Mouse (Mus musculus): ENCODE measurements around the gene Prpf31. TPM values are rescaled to one million over a fixed set of nuclear protein-coding genes. Genes with fewer than 3 reads are reported as not detected.
"Not testable (repeated sequence)": the region's sequence is repeated elsewhere in the genome, so short reads cannot be mapped to it uniquely, and the experiment has no call there.

Gene Prpf31
- polyA plus RNA-seq, 1 experiment from 2014 or later: 24.9 TPM

DNA sequence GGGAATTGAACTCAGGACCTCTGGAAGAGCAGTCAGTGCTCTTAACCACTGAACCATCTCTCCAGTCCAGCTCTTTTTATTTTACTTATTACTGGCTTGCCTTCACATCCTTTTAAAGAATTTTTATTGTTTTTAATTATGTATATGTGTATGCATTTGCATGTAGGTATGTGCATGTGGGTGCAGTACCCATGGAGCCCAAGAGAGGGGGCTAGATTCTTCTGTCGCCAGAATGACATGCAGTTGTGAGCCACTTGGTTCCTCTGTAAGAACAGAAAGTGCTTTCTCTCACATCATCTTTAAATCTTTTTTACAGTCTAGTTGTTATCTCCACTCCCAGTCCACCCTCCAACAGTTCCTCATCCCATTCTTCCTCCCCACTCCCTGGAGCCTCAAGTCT lies 38.3 kb upstream of the Prpf31 start:
- Histone ChIP-seq H3K9ac (replicated peaks) (no peak overlapping the region), H3K9me3 (ENCODE audit: low read length) (no peaks in the 10 kb centered on the region), H3K27me3 (ENCODE audit: insufficient read depth, low read length) (no peaks in the 10 kb centered on the region), H3K4me1 (ENCODE audit: insufficient read depth) (no peaks in the 10 kb centered on the region), H3K27ac (ENCODE audit: low read depth) (no peak overlapping the region), H3K36me3 (replicated peaks; ENCODE audit: insufficient read depth, low read length) (no peaks in the 10 kb centered on the region), H3K4me2 (ENCODE audit: low read depth, low read length) (no peak overlapping the region), H3K4me3 (ENCODE audit: low read depth, low read length) (no peak overlapping the region)
- 66% methylated on average over 1 of the region's 1 CpGs for WGBS (ENCODE audit: insufficient replicate concordance)
- ATAC-seq (no peak), DNase-seq (no peak)
- 0 out of 2 replicates have a peak, but pooled peaks have one; percentile 19 for TF ChIP-seq CTCF (IDR thresholded peaks at IDR 0.05; ENCODE audit: low read depth)
- TF ChIP-seq EP300 (IDR thresholded peaks at IDR 0.05; ENCODE audit: low read depth): no peak

DNA sequence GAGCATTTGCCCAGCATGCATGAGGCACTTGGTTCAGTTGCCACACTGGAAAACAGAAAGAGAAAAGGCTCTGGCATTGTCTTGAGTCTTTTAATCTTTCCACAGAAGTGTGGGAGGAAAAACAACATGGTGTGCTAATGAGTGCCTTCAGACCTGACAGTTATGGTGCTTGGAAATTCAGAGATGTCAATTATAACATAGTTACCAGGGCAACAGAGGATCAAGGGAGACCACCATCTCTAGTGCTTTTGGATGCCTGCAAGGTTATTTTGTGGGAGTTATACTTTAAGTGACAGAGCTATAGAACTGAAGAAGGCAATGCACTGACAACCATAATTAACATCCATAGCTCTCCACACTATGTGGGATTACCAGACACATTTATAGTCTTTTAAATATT lies 35.9 kb upstream of the Prpf31 start:
- Histone ChIP-seq H3K9ac (replicated peaks) (no peak overlapping the region), H3K27ac (ENCODE audit: low read depth) (no peak overlapping the region), H3K27me3 (ENCODE audit: insufficient read depth, low read length) (no peaks in the 10 kb centered on the region), H3K4me1 (ENCODE audit: insufficient read depth) (no peaks in the 10 kb centered on the region), H3K36me3 (replicated peaks; ENCODE audit: insufficient read depth, low read length) (no peaks in the 10 kb centered on the region), H3K9me3 (ENCODE audit: low read length) (no peaks in the 10 kb centered on the region), H3K4me3 (ENCODE audit: low read depth, low read length) (no peak overlapping the region), H3K4me2 (ENCODE audit: low read depth, low read length) (no peak overlapping the region)
- DNase-seq (no peak), ATAC-seq (no peak)
- TF ChIP-seq CTCF (IDR thresholded peaks at IDR 0.05; ENCODE audit: low read depth): no peak
- no peak for TF ChIP-seq EP300 (IDR thresholded peaks at IDR 0.05; ENCODE audit: low read depth)

- H3K27me3 ChIP-seq (ENCODE audit: insufficient read depth, low read length): no peaks in the 10 kb centered on the region
- peak overlapping the region; percentile 2; the same call in 1 of the 2 replicates for H3K4me3 ChIP-seq (ENCODE audit: low read depth, low read length)
- H3K4me2 ChIP-seq (ENCODE audit: low read depth, low read length): peak overlapping the region; percentile 31; the same call in 1 of the 2 replicates
- no peaks in the 10 kb centered on the region for H3K4me1 ChIP-seq (ENCODE audit: insufficient read depth)
- WGBS (ENCODE audit: insufficient replicate concordance): 16% methylated on average over 5 of the region's 5 CpGs
- TF ChIP-seq EP300 (IDR thresholded peaks at IDR 0.05; ENCODE audit: low read depth) (no peak), CTCF (IDR thresholded peaks at IDR 0.05; ENCODE audit: low read depth) (no peak)
- peak; percentile 56 for ATAC-seq
- no peaks in the 10 kb centered on the region for H3K9me3 ChIP-seq (ENCODE audit: low read length)
- no peak for DNase-seq
- no peaks in the 10 kb centered on the region for H3K36me3 ChIP-seq (replicated peaks; ENCODE audit: insufficient read depth, low read length)
- no peak overlapping the region for H3K27ac ChIP-seq (ENCODE audit: low read depth)
- H3K9ac ChIP-seq (replicated peaks): no peak overlapping the region
Measured at GRCm38 (mm10) chr7:3594686-3595085, 35.1 kb upstream of the Prpf31 start.

DNA sequence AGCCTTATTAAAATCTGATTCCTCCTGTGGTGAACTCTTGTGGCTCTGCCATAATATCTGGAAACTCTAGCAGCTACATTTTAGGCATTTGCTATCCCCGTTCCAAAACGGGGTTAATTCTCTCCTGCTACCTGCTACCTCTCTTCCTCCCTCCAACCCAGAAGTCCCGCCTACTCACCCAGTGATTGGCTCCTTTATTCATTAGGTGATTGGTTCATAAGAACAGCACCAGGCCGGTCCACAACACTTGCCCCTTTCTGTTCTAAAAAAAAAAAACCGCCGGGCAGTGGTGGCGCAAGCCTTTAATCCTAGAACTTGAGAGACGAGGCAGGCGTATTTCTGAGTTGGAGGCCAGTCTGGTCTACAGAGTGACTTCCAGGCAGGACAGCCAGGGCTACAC lies 34.6 kb upstream of the Prpf31 start:
- ATAC-seq: peak; percentile 88
- H3K4me1 ChIP-seq (ENCODE audit: insufficient read depth): no peaks in the 10 kb centered on the region
- no peaks in the 10 kb centered on the region for H3K27me3 ChIP-seq (ENCODE audit: insufficient read depth, low read length)
- peak; percentile 24 for DNase-seq
- H3K27ac ChIP-seq (ENCODE audit: low read depth): no peak overlapping the region
- peak overlapping the region; percentile 2; the same call in 1 of the 2 replicates for H3K4me3 ChIP-seq (ENCODE audit: low read depth, low read length)
- TF ChIP-seq EP300 (IDR thresholded peaks at IDR 0.05; ENCODE audit: low read depth): no peak
- H3K36me3 ChIP-seq (replicated peaks; ENCODE audit: insufficient read depth, low read length): no peaks in the 10 kb centered on the region
- H3K9ac ChIP-seq (replicated peaks): no peak overlapping the region
- no peaks in the 10 kb centered on the region for H3K9me3 ChIP-seq (ENCODE audit: low read length)
- peak overlapping the region; percentile 31; the same call in 1 of the 2 replicates for H3K4me2 ChIP-seq (ENCODE audit: low read depth, low read length)
- WGBS (ENCODE audit: insufficient replicate concordance): 10% methylated on average over 9 of the region's 9 CpGs

DNA sequence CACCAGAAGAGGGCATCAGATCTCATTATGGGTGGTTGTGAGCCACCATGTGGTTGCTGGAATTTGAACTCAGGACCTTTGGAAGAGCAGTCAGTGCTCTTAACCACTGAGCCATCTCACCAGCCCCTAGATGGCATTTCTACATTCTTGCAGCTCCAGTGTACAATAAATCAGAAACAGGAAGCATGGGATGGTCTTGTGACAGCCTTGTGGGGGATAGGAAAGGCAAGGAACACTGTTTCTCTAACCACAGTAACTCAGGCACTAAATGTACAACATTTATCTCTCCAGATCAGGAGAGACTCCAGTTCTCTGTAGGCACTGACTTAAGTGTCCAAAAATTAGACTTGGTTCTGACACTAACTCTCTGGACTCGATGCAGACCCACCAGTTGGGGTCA lies 32.0 kb upstream of the Prpf31 start:
- not testable (repeated sequence) for H3K36me3 ChIP-seq (replicated peaks; ENCODE audit: insufficient read depth, low read length); H3K9ac ChIP-seq (replicated peaks); DNase-seq; H3K4me1 ChIP-seq (ENCODE audit: insufficient read depth); H3K4me3 ChIP-seq (ENCODE audit: low read depth, low read length); H3K27me3 ChIP-seq (ENCODE audit: insufficient read depth, low read length); H3K27ac ChIP-seq (ENCODE audit: low read depth); H3K4me2 ChIP-seq (ENCODE audit: low read depth, low read length); ATAC-seq; H3K9me3 ChIP-seq (ENCODE audit: low read length)
- 0 out of 2 replicates have a peak, but pooled peaks have one; percentile 6 for TF ChIP-seq CTCF (IDR thresholded peaks at IDR 0.05; ENCODE audit: low read depth)
- 13% methylated on average over 1 of the region's 1 CpGs for WGBS (ENCODE audit: insufficient replicate concordance)

- no peak overlapping the region for H3K27ac ChIP-seq (ENCODE audit: low read depth)
- H3K9me3 ChIP-seq (ENCODE audit: low read length): no peaks in the 10 kb centered on the region
- H3K4me3 ChIP-seq (ENCODE audit: low read depth, low read length): no peak overlapping the region
- no peaks in the 10 kb centered on the region for H3K4me1 ChIP-seq (ENCODE audit: insufficient read depth)
- H3K36me3 ChIP-seq (replicated peaks; ENCODE audit: insufficient read depth, low read length): no peaks in the 10 kb centered on the region
- DNase-seq (peak; percentile 69), ATAC-seq (peak; percentile 53)
- TF ChIP-seq CTCF (IDR thresholded peaks at IDR 0.05; ENCODE audit: low read depth) (peak; percentile 92), EP300 (IDR thresholded peaks at IDR 0.05; ENCODE audit: low read depth) (no peak)
- WGBS (ENCODE audit: insufficient replicate concordance): 7% methylated on average over 4 of the region's 4 CpGs
- no peaks in the 10 kb centered on the region for H3K27me3 ChIP-seq (ENCODE audit: insufficient read depth, low read length)
- no peak overlapping the region for H3K9ac ChIP-seq (replicated peaks)
- H3K4me2 ChIP-seq (ENCODE audit: low read depth, low read length): no peak overlapping the region
Measured at GRCm38 (mm10) chr7:3601119-3601518, 28.7 kb upstream of the Prpf31 start.

- no peak overlapping the region for H3K4me3 ChIP-seq (ENCODE audit: low read depth, low read length)
- H3K4me1 ChIP-seq (ENCODE audit: insufficient read depth): no peaks in the 10 kb centered on the region
- peak; percentile 26 for DNase-seq
- no peak for TF ChIP-seq EP300 (IDR thresholded peaks at IDR 0.05; ENCODE audit: low read depth)
- peak; percentile 71 for TF ChIP-seq CTCF (IDR thresholded peaks at IDR 0.05; ENCODE audit: low read depth)
- no peak overlapping the region for H3K27ac ChIP-seq (ENCODE audit: low read depth)
- H3K27me3 ChIP-seq (ENCODE audit: insufficient read depth, low read length): no peaks in the 10 kb centered on the region
- WGBS (ENCODE audit: insufficient replicate concordance): 10% methylated on average over 2 of the region's 2 CpGs
- no peak overlapping the region for H3K9ac ChIP-seq (replicated peaks)
- no peaks in the 10 kb centered on the region for H3K9me3 ChIP-seq (ENCODE audit: low read length)
- H3K4me2 ChIP-seq (ENCODE audit: low read depth, low read length): no peak overlapping the region
- ATAC-seq: peak; percentile 75
- H3K36me3 ChIP-seq (replicated peaks; ENCODE audit: insufficient read depth, low read length): no peaks in the 10 kb centered on the region
Measured at GRCm38 (mm10) chr7:3606798-3607197, 23.0 kb upstream of the Prpf31 start.
